Mouse (Mus musculus) C2C12 (cell line): ENCODE results near the gene Frmd5. TPM values are rescaled to one million over a fixed set of nuclear protein-coding genes. Genes with fewer than 3 reads are reported as not detected.

Source experiments
- H3K27me3 ChIP-seq: one replicate; pipeline ENCODE4 v1.6.1; 2011; ENCODE audit not compliant: control insufficient read depth, insufficient read depth, insufficient read length
- H3K36me3 ChIP-seq: one replicate; pipeline ENCODE4 v1.6.1; 2011; ENCODE audit not compliant: control insufficient read depth, insufficient read depth
- H3K4me3 ChIP-seq: one replicate; pipeline ENCODE4 v1.5.1; 2011; ENCODE audit warnings: mild to moderate bottlenecking, control low read depth; ENCODE audit not compliant: poor library complexity, insufficient read depth, severe bottlenecking
- H3K79me2 ChIP-seq: one replicate; pipeline ENCODE4 v1.6.1; 2011; ENCODE audit not compliant: control insufficient read depth, insufficient read depth
- H3K79me3 ChIP-seq: one replicate; pipeline ENCODE4 v1.6.1; 2011; ENCODE audit warnings: low read depth, control low read depth
- H3ac ChIP-seq: one replicate; pipeline ENCODE3; 2011; ENCODE audit warnings: low read depth; ENCODE audit not compliant: control insufficient read depth, insufficient read length
- CEBPB ChIP-seq: IDR thresholded peaks from one replicate; pipeline ENCODE4 v1.6.1; 2011; ENCODE audit warnings: low read depth, mild to moderate bottlenecking, control low read depth, moderate library complexity
- CTCF ChIP-seq: IDR thresholded peaks from one replicate; pipeline ENCODE4 v1.5.1; 2011; ENCODE audit not compliant: control insufficient read depth, insufficient read depth, insufficient read length
- FOSL1 ChIP-seq: IDR thresholded peaks from one replicate; pipeline ENCODE4 v1.8.0; 2011; ENCODE audit warnings: mild to moderate bottlenecking, low read length; ENCODE audit not compliant: poor library complexity, insufficient read depth, severe bottlenecking
- MAX ChIP-seq: IDR thresholded peaks from one replicate; pipeline ENCODE4 v1.6.1; 2011; ENCODE audit warnings: mild to moderate bottlenecking, control low read depth
- MYOD1 ChIP-seq: IDR thresholded peaks from one replicate; pipeline ENCODE4 v1.6.1; 2011; ENCODE audit warnings: low read depth; ENCODE audit not compliant: control insufficient read depth, insufficient read length
- MYOG ChIP-seq: IDR thresholded peaks from one replicate; pipeline ENCODE4 v1.6.1; 2011; ENCODE audit not compliant: control insufficient read depth, insufficient read length; ENCODE audit errors: extremely low read depth
- USF1 ChIP-seq: IDR thresholded peaks from one replicate; pipeline ENCODE4 v1.6.1; 2011; ENCODE audit warnings: low read depth, mild to moderate bottlenecking, control low read depth, moderate library complexity
- polyA plus RNA-seq: library from polyadenylated mRNA; unstranded; fragments of >200 nt; fragmentation: generic; extraction: Trizol; gene quantifications from one replicate; pipeline ENCODE4 v1.2.1, GENCODE M21; 2012; ENCODE audit warnings: missing spikeins

The Frmd5 gene
- polyA plus RNA-seq, 1 experiment: 0.51 TPM

DNA sequence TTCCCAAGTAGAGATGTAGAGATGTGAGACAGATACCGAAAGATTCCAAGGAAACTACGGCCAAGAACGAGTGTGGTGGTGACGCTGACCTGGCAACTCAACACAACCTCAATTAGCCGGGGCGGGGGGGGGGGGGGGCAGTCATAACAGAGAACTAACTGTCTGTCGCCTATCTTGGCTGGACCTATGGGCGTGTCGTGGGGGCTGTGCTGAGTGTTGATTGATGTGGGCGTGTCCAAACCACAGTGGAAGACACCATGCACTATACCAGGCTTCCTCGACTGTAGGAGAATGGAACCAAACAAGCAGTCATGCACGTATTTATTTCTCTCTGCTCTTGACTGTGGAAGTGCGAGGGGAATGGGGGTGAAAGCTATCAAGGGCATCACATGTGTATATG, 19.1 kb downstream of the Frmd5 start:
- peak overlapping the region; percentile 12 for H3ac ChIP-seq
- H3K4me3 ChIP-seq: no peak overlapping the region

DNA sequence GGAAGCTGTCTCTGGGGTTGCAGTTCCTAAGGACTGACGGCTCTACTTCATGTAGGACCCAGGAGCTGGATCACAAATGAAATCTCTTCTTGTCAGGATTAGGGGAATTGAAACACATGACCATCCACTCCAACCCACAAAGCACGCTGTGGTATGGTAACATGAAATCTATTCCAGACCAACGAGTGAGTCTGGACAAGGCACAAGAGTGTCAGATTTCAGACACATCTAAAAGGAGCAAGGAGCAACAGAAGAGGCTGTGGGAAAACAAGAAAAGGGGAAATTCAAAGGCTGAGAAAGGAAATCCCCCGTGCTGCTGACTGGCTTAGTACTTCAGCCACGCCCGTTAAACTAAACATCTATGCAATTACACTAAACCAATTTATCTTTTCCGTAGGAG, 19.6 kb downstream of the Frmd5 start:
- Histone ChIP-seq H3K4me3 (no peak overlapping the region), H3K79me2 (no peaks in the 10 kb centered on the region), H3K36me3 (no peaks in the 10 kb centered on the region), H3K27me3 (no peaks in the 10 kb centered on the region), H3ac (no peak overlapping the region), H3K79me3 (no peaks in the 10 kb centered on the region)
- TF ChIP-seq USF1: no peak

More for the DNA sequence above, 19.1 kb downstream of the Frmd5 start:
- no peaks in the 10 kb centered on the region for H3K79me2 ChIP-seq
- no peaks in the 10 kb centered on the region for H3K79me3 ChIP-seq
- H3K36me3 ChIP-seq: no peaks in the 10 kb centered on the region
- TF ChIP-seq CTCF (no peak), MYOD1 (no peak), MYOG (no peak), FOSL1 (no peak)
- no peaks in the 10 kb centered on the region for H3K27me3 ChIP-seq

- H3K79me2 ChIP-seq: no peaks in the 10 kb centered on the region
- TF ChIP-seq MYOD1 (no peak), CEBPB (no peak), FOSL1 (no peak), USF1 (no peak), MYOG (no peak), CTCF (no peak), MAX (no peak)
- H3K79me3 ChIP-seq: no peaks in the 10 kb centered on the region
- H3K27me3 ChIP-seq: peaks cover 7% of the 10 kb centered on the region
- no peaks in the 10 kb centered on the region for H3K36me3 ChIP-seq
- H3K4me3 ChIP-seq: no peak overlapping the region
- no peak overlapping the region for H3ac ChIP-seq
Observed at GRCm38 (mm10) chr2:121776219-121776618, 30.7 kb downstream of the Frmd5 start.

GRCm38 (mm10) chr2:121764851-121765250, 42.0 kb downstream of the Frmd5 start:
- Histone ChIP-seq H3K4me3 (no peak overlapping the region), H3ac (no peak overlapping the region)
- TF ChIP-seq FOSL1 (no peak), MYOD1 (no peak), MYOG (no peak), CTCF (no peak), MAX (no peak), CEBPB (no peak), USF1 (no peak)

GRCm38 (mm10) chr2:121761861-121762260, 45.0 kb downstream of the Frmd5 start:
- no peaks in the 10 kb centered on the region for H3K79me3 ChIP-seq
- no peak overlapping the region for H3K4me3 ChIP-seq
- H3K36me3 ChIP-seq: no peaks in the 10 kb centered on the region
- TF ChIP-seq USF1 (no peak), FOSL1 (no peak), CEBPB (no peak), CTCF (no peak), MYOD1 (no peak), MYOG (no peak), MAX (no peak)
- no peaks in the 10 kb centered on the region for H3K27me3 ChIP-seq
- H3ac ChIP-seq: no peak overlapping the region
- no peaks in the 10 kb centered on the region for H3K79me2 ChIP-seq

More at GRCm38 (mm10) chr2:121764851-121765250, 42.0 kb downstream of the Frmd5 start:
- Histone ChIP-seq H3K79me3 (no peaks in the 10 kb centered on the region), H3K79me2 (no peaks in the 10 kb centered on the region), H3K27me3 (no peaks in the 10 kb centered on the region), H3K36me3 (no peaks in the 10 kb centered on the region)

- H3K36me3 ChIP-seq: no peaks in the 10 kb centered on the region
- H3K79me2 ChIP-seq: no peaks in the 10 kb centered on the region
- H3ac ChIP-seq: no peak overlapping the region
- no peaks in the 10 kb centered on the region for H3K79me3 ChIP-seq
- H3K27me3 ChIP-seq: no peaks in the 10 kb centered on the region
- H3K4me3 ChIP-seq: no peak overlapping the region
- TF ChIP-seq MYOD1: no peak
- TF ChIP-seq MAX: no peak
- TF ChIP-seq MYOG: no peak
- TF ChIP-seq FOSL1: no peak
- no peak for TF ChIP-seq CEBPB
- TF ChIP-seq CTCF: no peak
- TF ChIP-seq USF1: no peak
Observed at GRCm38 (mm10) chr2:121761281-121761795, 45.5 kb downstream of the Frmd5 start.
